Mouse (Mus musculus): ENCODE measurements around the gene Bpnt1. TPM values are rescaled to one million over a fixed set of nuclear protein-coding genes. Genes with fewer than 3 reads are reported as not detected.

Gene Bpnt1
- total and polyA plus RNA-seq, 2 experiments from 2014 or later = 64.9 to 78.2 TPM

GRCm38 (mm10) chr1:185333651-185334050 lies 1.7 kb downstream of the Bpnt1 start:
- 87% methylated on average over 5 of the region's 5 CpGs for WGBS
- H3K9me3 ChIP-seq (ENCODE audit: low read length) = no peaks in the 10 kb centered on the region
- no peak overlapping the region for H3K9ac ChIP-seq (replicated peaks; ENCODE audit: low read length, poor library complexity, severe bottlenecking)
- H3K36me3 ChIP-seq (ENCODE audit: insufficient read depth, low read length) = peaks cover 4% of the 10 kb centered on the region
- no peak overlapping the region for H3K4me3 ChIP-seq (ENCODE audit: low read depth, low read length)
- peaks cover 9% of the 10 kb centered on the region for H3K4me1 ChIP-seq (ENCODE audit: insufficient read depth, low read length)
- TF ChIP-seq CTCF (IDR thresholded peaks at IDR 0.05) = no peak
- H3K27ac ChIP-seq (ENCODE audit: low read depth, low read length) = no peak overlapping the region
- no peak for ATAC-seq (ENCODE audit: low FRiP score)
- no peak for DNase-seq (ENCODE audit: low spot score)
- no peaks in the 10 kb centered on the region for H3K27me3 ChIP-seq (ENCODE audit: insufficient read depth, low read length)
- no peak overlapping the region for H3K4me2 ChIP-seq (ENCODE audit: low read depth, low read length, poor library complexity, severe bottlenecking)

DNA sequence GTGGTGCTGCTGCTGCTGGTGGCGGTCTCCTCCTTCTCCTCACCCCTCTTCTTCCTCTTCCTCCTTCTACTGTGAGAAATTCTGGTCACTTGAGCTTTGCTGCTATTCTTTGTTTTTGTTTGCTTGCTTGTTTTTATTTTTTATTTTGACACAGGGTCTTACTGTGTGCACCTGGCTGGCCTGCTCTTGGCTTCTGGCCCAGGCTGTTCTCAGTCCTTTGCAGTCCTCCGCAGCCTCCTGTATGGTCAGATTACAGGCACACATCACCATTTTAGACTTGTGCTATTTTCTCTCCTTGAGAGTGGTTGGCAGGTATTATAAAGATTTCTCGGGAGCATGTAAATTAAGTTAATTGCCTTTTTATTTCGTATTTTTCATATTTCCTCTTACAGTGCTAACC lies 2.2 kb downstream of the Bpnt1 start:
- peaks cover 9% of the 10 kb centered on the region for H3K4me1 ChIP-seq (ENCODE audit: insufficient read depth, low read length)
- no peak for DNase-seq (ENCODE audit: low spot score)
- 81% methylated on average over 4 of the region's 4 CpGs for WGBS
- no peaks in the 10 kb centered on the region for H3K9me3 ChIP-seq (ENCODE audit: low read length)
- H3K27me3 ChIP-seq (ENCODE audit: insufficient read depth, low read length) = no peaks in the 10 kb centered on the region
- H3K27ac ChIP-seq (ENCODE audit: low read depth, low read length) = no peak overlapping the region
- TF ChIP-seq CTCF (IDR thresholded peaks at IDR 0.05) = no peak
- H3K36me3 ChIP-seq (ENCODE audit: insufficient read depth, low read length) = peaks cover 6% of the 10 kb centered on the region
- H3K4me2 ChIP-seq (ENCODE audit: low read depth, low read length, poor library complexity, severe bottlenecking) = no peak overlapping the region
- ATAC-seq (ENCODE audit: low FRiP score) = no peak
- no peak overlapping the region for H3K9ac ChIP-seq (replicated peaks; ENCODE audit: low read length, poor library complexity, severe bottlenecking)
- no peak overlapping the region for H3K4me3 ChIP-seq (ENCODE audit: low read depth, low read length)

GRCm38 (mm10) chr1:185335231-185335765 lies 3.3 kb downstream of the Bpnt1 start:
- 64% methylated on average over 6 of the region's 6 CpGs for WGBS

DNA sequence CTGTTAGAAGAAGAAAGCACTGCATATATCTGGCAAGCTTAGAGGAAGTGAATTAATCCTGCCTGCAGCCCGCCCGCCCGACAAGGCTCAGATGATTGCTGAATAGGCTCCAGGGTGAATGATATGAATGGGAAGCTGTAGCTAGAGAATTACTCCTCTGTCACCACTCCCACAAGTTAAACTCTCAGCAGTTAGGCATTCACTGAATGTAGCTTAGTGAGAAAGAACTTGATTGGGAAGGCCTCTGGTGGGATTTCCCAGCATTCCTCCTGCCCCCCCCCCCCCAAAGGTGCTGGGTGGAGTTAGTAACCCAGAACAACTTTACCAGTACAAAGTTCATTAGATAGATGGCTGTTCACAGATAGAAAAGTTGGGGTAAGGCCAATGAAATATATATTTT lies 4.6 kb downstream of the Bpnt1 start:
- WGBS = 8% methylated on average over 3 of the region's 3 CpGs
- Histone ChIP-seq H3K4me1 (ENCODE audit: insufficient read depth, low read length) (peaks cover 2% of the 10 kb centered on the region; the same call in 1 of the 2 replicates), H3K4me3 (ENCODE audit: low read depth, low read length) (no peak overlapping the region), H3K27ac (ENCODE audit: low read depth, low read length) (no peak overlapping the region), H3K9ac (replicated peaks; ENCODE audit: low read length, poor library complexity, severe bottlenecking) (no peak overlapping the region), H3K27me3 (ENCODE audit: insufficient read depth, low read length) (no peaks in the 10 kb centered on the region), H3K9me3 (ENCODE audit: low read length) (no peaks in the 10 kb centered on the region), H3K4me2 (ENCODE audit: low read depth, low read length, poor library complexity, severe bottlenecking) (no peak overlapping the region), H3K36me3 (ENCODE audit: insufficient read depth, low read length) (peaks cover 14% of the 10 kb centered on the region)
- DNase-seq (ENCODE audit: low spot score) (no peak), ATAC-seq (ENCODE audit: low FRiP score) (no peak)
- TF ChIP-seq CTCF (IDR thresholded peaks at IDR 0.05) = no peak

More at GRCm38 (mm10) chr1:185335231-185335765, 3.3 kb downstream of the Bpnt1 start:
- Histone ChIP-seq H3K4me1 (ENCODE audit: insufficient read depth, low read length) (peaks cover 2% of the 10 kb centered on the region; the same call in 1 of the 2 replicates), H3K9me3 (ENCODE audit: low read length) (no peaks in the 10 kb centered on the region), H3K9ac (replicated peaks; ENCODE audit: low read length, poor library complexity, severe bottlenecking) (no peak overlapping the region), H3K27me3 (ENCODE audit: insufficient read depth, low read length) (no peaks in the 10 kb centered on the region), H3K4me3 (ENCODE audit: low read depth, low read length) (no peak overlapping the region), H3K27ac (ENCODE audit: low read depth, low read length) (no peak overlapping the region), H3K36me3 (ENCODE audit: insufficient read depth, low read length) (peaks cover 8% of the 10 kb centered on the region), H3K4me2 (ENCODE audit: low read depth, low read length, poor library complexity, severe bottlenecking) (no peak overlapping the region)
- no peak for DNase-seq (ENCODE audit: low spot score)
- ATAC-seq (ENCODE audit: low FRiP score) = no peak
- TF ChIP-seq CTCF (IDR thresholded peaks at IDR 0.05) = no peak

DNA sequence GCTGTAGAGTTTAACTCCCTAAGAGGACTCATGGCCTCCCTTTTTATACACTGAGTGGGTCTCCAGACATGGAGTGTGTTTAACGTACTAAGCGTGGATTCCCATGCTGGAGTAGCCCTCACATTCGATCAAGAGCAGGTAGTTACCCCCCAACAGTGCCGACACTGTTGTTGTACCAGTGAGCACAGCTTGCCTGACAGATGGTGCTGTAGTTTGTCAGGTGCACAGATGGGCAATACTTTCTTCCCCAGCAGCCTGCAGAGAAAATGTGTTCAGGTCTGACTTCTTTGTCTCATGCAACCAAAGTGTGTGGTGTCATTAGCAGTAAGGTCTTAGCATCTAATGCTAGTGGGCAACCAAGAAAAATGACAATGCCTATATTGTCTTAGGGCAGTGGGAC lies 10.5 kb downstream of the Bpnt1 start:
- no peak for TF ChIP-seq CTCF (IDR thresholded peaks at IDR 0.05)
- Histone ChIP-seq H3K9me3 (ENCODE audit: low read length) (no peaks in the 10 kb centered on the region), H3K9ac (replicated peaks; ENCODE audit: low read length, poor library complexity, severe bottlenecking) (no peak overlapping the region), H3K4me2 (ENCODE audit: low read depth, low read length, poor library complexity, severe bottlenecking) (no peak overlapping the region), H3K36me3 (ENCODE audit: insufficient read depth, low read length) (peaks cover 51% of the 10 kb centered on the region), H3K27me3 (ENCODE audit: insufficient read depth, low read length) (no peaks in the 10 kb centered on the region), H3K4me3 (ENCODE audit: low read depth, low read length) (no peak overlapping the region), H3K4me1 (ENCODE audit: insufficient read depth, low read length) (no peaks in the 10 kb centered on the region), H3K27ac (ENCODE audit: low read depth, low read length) (no peak overlapping the region)
- WGBS = 96% methylated on average over 4 of the region's 4 CpGs
- no peak for ATAC-seq (ENCODE audit: low FRiP score)
- peak; percentile 17 for DNase-seq (ENCODE audit: low spot score)

- H3K4me3 ChIP-seq (ENCODE audit: low read depth, low read length) = no peak overlapping the region
- H3K4me2 ChIP-seq (ENCODE audit: low read depth, low read length, poor library complexity, severe bottlenecking) = no peak overlapping the region
- DNase-seq (ENCODE audit: low spot score) (no peak), ATAC-seq (ENCODE audit: low FRiP score) (no peak)
- H3K27me3 ChIP-seq (ENCODE audit: insufficient read depth, low read length) = no peaks in the 10 kb centered on the region
- H3K36me3 ChIP-seq (ENCODE audit: insufficient read depth, low read length) = peaks cover 59% of the 10 kb centered on the region
- no peaks in the 10 kb centered on the region for H3K4me1 ChIP-seq (ENCODE audit: insufficient read depth, low read length)
- no peak overlapping the region for H3K27ac ChIP-seq (ENCODE audit: low read depth, low read length)
- peak; percentile 41 for TF ChIP-seq CTCF (IDR thresholded peaks at IDR 0.05)
- no peaks in the 10 kb centered on the region for H3K9me3 ChIP-seq (ENCODE audit: low read length)
- no peak overlapping the region for H3K9ac ChIP-seq (replicated peaks; ENCODE audit: low read length, poor library complexity, severe bottlenecking)
- 88% methylated on average over 8 of the region's 8 CpGs for WGBS
Observed at GRCm38 (mm10) chr1:185343422-185343821, 11.5 kb downstream of the Bpnt1 start.

Data from midbrain, postnatal 0 days (tissue).